Mouse (Mus musculus): ENCODE data around the gene Fam110a.

- no peak for TF ChIP-seq CTCF (IDR thresholded peaks at IDR 0.05; ENCODE audit: extremely low read depth, insufficient read length, insufficient replicate concordance, low read depth, low read length)
- no peak for TF ChIP-seq POLR2A (IDR thresholded peaks at IDR 0.05; ENCODE audit: low read depth, low read length)
Measured at GRCm38 (mm10) chr2:151921596-151921995, 58.4 kb downstream of the Fam110a start.
